Mouse (Mus musculus) kidney, postnatal 0 days (tissue): ENCODE results near the gene Ccnc. TPM values are rescaled to one million over a fixed set of nuclear protein-coding genes. Genes with fewer than 3 reads are reported as not detected.

Experiments used
- ATAC-seq: fragments of 200-750 bp; cut with Nextera tagmentation; replicated peaks from 2 replicates; pipeline ENCODE4 v1.8.0; 2017; ENCODE audit warnings: low read depth, moderate number of reproducible peaks, moderate TSS enrichment, moderate library complexity; ENCODE audit not compliant: low FRiP score
- DNase-seq: peaks from one replicate; pipeline ENCODE4 v3.0.0-alpha.2; 2016; ENCODE audit warnings: low spot score
- H3K27ac ChIP-seq: fragments of 300-500 bp; sonication (generic); 2 replicates; pipeline ENCODE4 v1.5.1; 2014; ENCODE audit warnings: mild to moderate bottlenecking
- H3K27me3 ChIP-seq: fragments of 300-500 bp; sonication (generic); 2 replicates; pipeline ENCODE4 v1.6.1; 2014; ENCODE audit warnings: low read length, mixed read lengths; ENCODE audit not compliant: insufficient read depth
- H3K36me3 ChIP-seq: fragments of 300-500 bp; sonication (generic); 2 replicates; pipeline ENCODE4 v1.6.1; 2014; ENCODE audit warnings: low read length, mixed read lengths; ENCODE audit not compliant: insufficient read depth
- H3K4me1 ChIP-seq: fragments of 300-500 bp; sonication (generic); replicated peaks from 2 replicates; pipeline ENCODE4 v1.6.1; 2014; ENCODE audit warnings: antibody characterized with exemption, low read length, mixed read lengths; ENCODE audit not compliant: insufficient read depth
- H3K4me2 ChIP-seq: fragments of 300-500 bp; sonication (generic); 2 replicates; pipeline ENCODE4 v1.6.1; 2014; ENCODE audit warnings: mild to moderate bottlenecking, low read length, moderate library complexity, mixed read lengths
- H3K4me3 ChIP-seq: fragments of 300-500 bp; sonication (generic); replicated peaks from 2 replicates; pipeline ENCODE4 v1.5.1; 2014; ENCODE audit warnings: low read depth, low read length
- H3K9ac ChIP-seq: fragments of 300-500 bp; sonication (generic); 2 replicates; pipeline ENCODE4 v1.6.1; 2014; ENCODE audit warnings: low read depth, low read length
- H3K9me3 ChIP-seq: fragments of 300-500 bp; sonication (generic); replicated peaks from 2 replicates; pipeline ENCODE4 v1.6.1; 2016; ENCODE audit warnings: low read length, inconsistent platforms, mixed read lengths
- CTCF ChIP-seq: IDR thresholded peaks from 2 replicates; pipeline ENCODE4 v1.5.1; 2016; ENCODE audit warnings: antibody characterized with exemption, low read depth, mild to moderate bottlenecking, moderate library complexity
- WGBS: fragments of 180-500 bp; shearing (Covaris S2); extraction: QIAGEN DNeasy Blood & Tissue Kit; methylation state at CpG from one replicate; pipeline ENCODE4 v1.1.7; 2014; 5-methylcytosine and 5-hydroxymethylcytosine counted together
- polyA plus RNA-seq: library from polyadenylated mRNA; unstranded; fragments of >200 nt; fragmentation: Nextera tagmentation; extraction: Ambion mirVana; gene quantifications from 2 replicates; pipeline ENCODE4 v1.2.1, GENCODE M21; 2015

Ccnc gene
- polyA plus RNA-seq, 1 experiment from 2014 or later = 40.2 TPM

DNA sequence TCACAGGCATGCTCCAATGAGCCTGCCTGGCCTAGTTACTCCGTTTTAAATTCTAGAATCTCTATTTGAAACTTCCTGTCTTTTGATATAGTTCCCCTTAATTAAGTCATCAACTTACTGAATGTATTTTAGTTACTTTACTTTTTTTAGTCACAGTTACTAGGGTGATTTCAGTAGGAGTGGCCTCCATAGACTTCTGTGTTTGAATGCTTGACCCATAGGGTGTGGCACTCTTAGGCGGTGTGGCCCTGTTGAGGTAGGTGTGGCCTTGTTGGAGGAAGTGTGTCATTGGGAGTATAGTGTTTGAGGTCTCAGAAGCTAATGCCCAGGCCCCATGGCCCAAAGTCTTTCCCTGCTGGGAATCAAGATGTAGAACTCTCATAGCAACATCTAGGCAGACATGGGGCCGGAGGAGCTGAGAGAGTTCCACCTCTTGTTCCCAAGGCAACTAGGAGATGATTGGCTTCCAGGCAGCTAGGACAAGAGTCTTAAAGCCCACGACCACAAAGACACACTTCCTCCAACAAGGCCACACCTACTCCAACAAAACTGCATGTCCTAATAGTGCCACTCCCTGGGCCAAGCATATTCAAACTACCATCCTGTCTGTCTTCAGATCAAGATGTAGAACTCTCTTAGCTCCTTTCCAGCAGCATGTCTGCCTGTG lies 27.8 kb downstream of the Ccnc start:
- no peaks in the 10 kb centered on the region for H3K27me3 ChIP-seq
- no peak overlapping the region for H3K4me3 ChIP-seq
- no peak for TF ChIP-seq CTCF
- H3K9me3 ChIP-seq = no peaks in the 10 kb centered on the region
- no peak overlapping the region for H3K4me2 ChIP-seq
- 70% methylated on average over 4 of the region's 4 CpGs for WGBS
- DNase-seq (no peak), ATAC-seq (no peak)
- no peaks in the 10 kb centered on the region for H3K36me3 ChIP-seq
- no peaks in the 10 kb centered on the region for H3K4me1 ChIP-seq
- H3K9ac ChIP-seq = no peak overlapping the region
- H3K27ac ChIP-seq = no peak overlapping the region

DNA sequence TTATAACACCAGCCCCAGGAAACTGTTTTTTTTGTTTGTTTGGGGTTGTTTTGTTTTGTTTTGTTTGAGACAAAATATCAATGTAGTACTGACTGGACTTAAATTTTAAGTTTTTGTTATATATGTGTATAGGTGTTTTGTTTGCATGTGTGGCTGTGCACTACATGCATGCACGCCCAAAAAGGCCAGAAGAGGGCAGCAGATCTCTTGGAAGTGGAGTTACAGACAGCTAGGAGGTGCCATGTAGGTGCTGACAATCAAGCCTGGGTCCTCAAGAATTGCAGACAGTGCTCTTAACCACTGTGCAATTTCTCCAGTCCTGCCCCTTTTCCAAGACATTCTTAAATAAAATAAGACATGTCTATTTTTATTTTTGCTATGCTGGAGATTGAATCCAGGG lies 31.4 kb downstream of the Ccnc start:
- Histone ChIP-seq H3K27me3 (no peaks in the 10 kb centered on the region), H3K9me3 (no peaks in the 10 kb centered on the region), H3K36me3 (no peaks in the 10 kb centered on the region), H3K4me1 (no peaks in the 10 kb centered on the region), H3K9ac (no peak overlapping the region), H3K27ac (no peak overlapping the region), H3K4me3 (no peak overlapping the region), H3K4me2 (no peak overlapping the region)
- DNase-seq (no peak), ATAC-seq (no peak)
- 70% methylated on average over 1 of the region's 1 CpGs for WGBS
- peak; percentile 32; the same call in 1 of the 2 replicates for TF ChIP-seq CTCF

DNA sequence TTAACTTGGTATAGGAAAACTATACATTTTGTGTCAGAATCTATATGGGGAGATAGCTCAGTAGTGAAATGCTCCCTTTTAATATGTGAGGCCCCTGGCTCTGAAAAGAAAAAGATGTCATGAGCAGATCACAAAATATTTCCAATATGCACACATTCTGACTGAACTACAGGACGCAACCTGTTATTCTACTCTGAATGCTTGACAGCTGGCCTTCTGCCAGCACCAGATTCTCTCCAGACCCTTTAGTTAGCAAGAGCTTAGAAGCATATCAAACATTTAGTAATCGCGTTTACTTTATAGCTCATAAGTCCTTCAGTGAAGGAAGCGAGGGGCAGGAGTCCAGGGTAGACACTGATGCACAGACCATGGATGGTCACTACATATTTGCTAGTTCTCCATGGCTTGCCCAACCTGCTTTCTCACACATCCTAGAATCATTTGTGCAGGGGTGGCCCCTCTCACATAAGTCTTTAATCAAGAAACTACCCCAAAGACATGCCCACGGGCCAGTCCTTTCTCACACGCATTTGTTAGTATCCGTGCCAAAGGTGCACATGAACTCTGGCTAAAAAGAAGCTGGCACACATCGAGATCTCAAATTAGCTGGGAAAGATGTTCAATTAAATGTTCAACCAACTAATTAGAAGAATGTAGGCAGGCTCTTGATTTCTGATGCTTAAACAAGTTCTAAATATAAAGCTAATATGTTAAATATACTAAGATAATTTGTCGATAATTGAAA lies 34.1 kb downstream of the Ccnc start:
- Histone ChIP-seq H3K9me3 (no peaks in the 10 kb centered on the region), H3K4me1 (no peaks in the 10 kb centered on the region), H3K9ac (no peak overlapping the region), H3K4me3 (no peak overlapping the region), H3K27ac (no peak overlapping the region), H3K27me3 (no peaks in the 10 kb centered on the region), H3K36me3 (no peaks in the 10 kb centered on the region), H3K4me2 (no peak overlapping the region)
- no peak for ATAC-seq
- 79% methylated on average over 9 of the region's 9 CpGs for WGBS
- TF ChIP-seq CTCF = no peak
- no peak for DNase-seq

DNA sequence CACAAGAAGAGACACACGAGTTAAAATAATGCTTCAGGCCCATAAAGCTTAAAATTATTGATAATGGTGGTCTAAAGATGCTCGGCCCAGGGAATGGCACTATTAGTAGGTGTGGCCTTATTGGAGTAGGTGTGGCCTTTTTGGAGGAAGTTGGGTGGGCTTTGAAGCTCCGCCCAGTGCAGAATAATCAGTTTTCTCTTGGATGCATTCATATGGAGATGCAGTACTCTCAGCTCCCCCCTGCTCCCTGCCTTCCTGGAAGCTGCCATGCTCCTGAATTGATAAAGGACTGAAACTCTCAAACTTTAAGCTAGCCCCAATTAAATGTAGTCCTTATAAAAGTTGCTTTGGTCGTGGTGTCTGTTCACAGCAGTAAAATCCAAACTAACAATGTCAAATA lies 36.3 kb downstream of the Ccnc start:
- DNase-seq = no peak
- no peak for TF ChIP-seq CTCF
- WGBS = 76% methylated on average over 4 of the region's 4 CpGs

DNA sequence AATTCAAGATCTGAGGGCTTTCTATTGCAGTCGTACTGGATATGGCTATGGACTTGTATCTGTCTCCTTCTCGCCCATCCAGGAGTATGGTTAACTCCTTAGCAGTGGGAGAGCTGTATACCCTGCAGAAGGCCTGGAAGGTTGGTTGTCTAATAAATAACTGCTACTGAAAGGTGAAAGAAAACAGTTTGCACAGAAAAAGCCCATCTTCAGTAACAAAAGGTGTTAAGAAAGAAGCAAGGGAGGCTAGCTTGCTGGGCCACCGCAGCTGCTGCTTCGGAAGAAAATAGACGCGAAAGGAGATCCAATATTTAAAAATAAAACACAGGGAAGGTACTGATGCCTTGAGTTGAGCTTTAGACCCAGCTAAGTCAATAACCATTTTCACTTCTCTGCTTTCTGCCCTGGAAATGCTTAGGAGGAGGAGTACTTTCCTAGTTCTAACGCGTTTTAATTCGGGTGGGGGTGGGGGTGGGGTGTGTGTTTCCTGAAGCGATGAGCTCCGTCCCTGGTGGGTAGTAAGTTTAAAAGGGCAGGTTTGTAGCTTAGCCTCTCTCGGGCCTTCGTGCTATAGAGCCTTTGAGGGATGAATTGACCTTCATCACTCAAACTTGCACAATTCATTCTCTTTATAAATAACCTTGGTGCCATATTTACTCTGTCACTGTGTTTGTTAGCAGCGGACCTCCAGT lies 38.8 kb downstream of the Ccnc start:
- no peak for TF ChIP-seq CTCF
- H3K27me3 ChIP-seq = no peaks in the 10 kb centered on the region
- H3K36me3 ChIP-seq = no peaks in the 10 kb centered on the region
- H3K4me3 ChIP-seq = peak overlapping the region; percentile 67
- peak overlapping the region; percentile 48 for H3K9ac ChIP-seq
- no peaks in the 10 kb centered on the region for H3K9me3 ChIP-seq
- 19% methylated on average over 14 of the region's 14 CpGs for WGBS
- no peak overlapping the region for H3K27ac ChIP-seq
- H3K4me2 ChIP-seq = peak overlapping the region; percentile 82
- ATAC-seq (no peak), DNase-seq (no peak)
- H3K4me1 ChIP-seq = no peaks in the 10 kb centered on the region

More for the DNA sequence above, 36.3 kb downstream of the Ccnc start:
- no peak overlapping the region for H3K4me2 ChIP-seq
- no peak overlapping the region for H3K27ac ChIP-seq
- H3K27me3 ChIP-seq = no peaks in the 10 kb centered on the region
- H3K9me3 ChIP-seq = no peaks in the 10 kb centered on the region
- H3K4me1 ChIP-seq = no peaks in the 10 kb centered on the region
- no peaks in the 10 kb centered on the region for H3K36me3 ChIP-seq
- no peak overlapping the region for H3K9ac ChIP-seq
- no peak for ATAC-seq
- H3K4me3 ChIP-seq = no peak overlapping the region

DNA sequence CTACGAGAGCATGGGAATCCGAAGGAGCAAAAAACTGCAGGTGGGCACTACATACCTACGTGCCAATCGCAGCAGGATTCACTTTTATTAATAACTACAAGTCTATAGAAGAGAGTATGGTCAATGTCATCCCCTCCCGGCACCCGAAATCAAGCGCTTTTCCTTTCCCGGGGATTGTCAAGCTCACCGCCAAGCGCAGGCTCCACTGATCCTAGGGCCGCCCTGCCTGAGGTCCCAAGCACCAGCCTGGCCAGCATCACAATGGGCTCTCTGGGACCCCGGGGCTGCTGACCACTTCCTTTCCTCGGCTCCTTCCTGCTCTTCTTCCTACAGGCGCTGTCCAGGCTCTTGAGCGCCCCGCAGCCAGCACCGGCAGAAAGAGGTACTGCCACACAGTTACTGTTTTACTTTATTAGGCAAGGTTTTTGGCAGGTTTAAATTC lies 39.4 kb downstream of the Ccnc start, which contains the start of the genes Usp45 and Tstd3:
Usp45 (plus strand) TSS at position 294 of the 442 bp plus-strand sequence.
Tstd3 (minus strand) TSS at position 350 of the 442 bp plus-strand sequence.
- H3K4me2 ChIP-seq = peak within 1 kb of the TSS; percentile 82
- no peaks in the 10 kb centered on the region for H3K9me3 ChIP-seq
- peak; percentile 82 for TF ChIP-seq CTCF
- WGBS = under 1% methylated on average over 17 of the region's 17 CpGs
- H3K4me3 ChIP-seq = peak within 1 kb of the TSS; percentile 67
- H3K4me1 ChIP-seq = no peaks in the 10 kb centered on the region
- H3K9ac ChIP-seq = peak within 1 kb of the TSS; percentile 48
- ATAC-seq (peak; percentile 95), DNase-seq (peak; percentile 95)
- H3K27me3 ChIP-seq = no peaks in the 10 kb centered on the region
- no peak within 1 kb of the TSS for H3K27ac ChIP-seq
- no peaks in the 10 kb centered on the region for H3K36me3 ChIP-seq
